Mouse (Mus musculus) gastrocnemius, adult 8-10 months (tissue): ENCODE measurements around the gene Zc2hc1b. TPM values are rescaled to one million over a fixed set of nuclear protein-coding genes. Genes with fewer than 3 reads are reported as not detected.
A peak's percentile ranks its signal among the peaks of the same experiment; 100 is the strongest.
"Not testable (repeated sequence)": the region's sequence is repeated elsewhere in the genome, so short reads cannot be mapped to it uniquely, and the experiment has no call there.

Source experiments
- DNase-seq, 2 experiments: peaks; one replicate each; pipeline ENCODE4 v3.0.0; 2022; ENCODE audit warnings: low spot score in 2 of 2
- total RNA-seq, 4 experiments: library from RNA; stranded (reverse); gene quantifications; 2 replicates each; pipeline ENCODE4 v1.2.4; 2022

Gene Zc2hc1b
- total RNA-seq: not detected

- DNase-seq: no peak
Observed at GRCm38 (mm10) chr10:13177973-13178624, at the start of gene Zc2hc1b. Gene Zc2hc1b, minus strand, starts transcription at chr10:13178023.

DNA sequence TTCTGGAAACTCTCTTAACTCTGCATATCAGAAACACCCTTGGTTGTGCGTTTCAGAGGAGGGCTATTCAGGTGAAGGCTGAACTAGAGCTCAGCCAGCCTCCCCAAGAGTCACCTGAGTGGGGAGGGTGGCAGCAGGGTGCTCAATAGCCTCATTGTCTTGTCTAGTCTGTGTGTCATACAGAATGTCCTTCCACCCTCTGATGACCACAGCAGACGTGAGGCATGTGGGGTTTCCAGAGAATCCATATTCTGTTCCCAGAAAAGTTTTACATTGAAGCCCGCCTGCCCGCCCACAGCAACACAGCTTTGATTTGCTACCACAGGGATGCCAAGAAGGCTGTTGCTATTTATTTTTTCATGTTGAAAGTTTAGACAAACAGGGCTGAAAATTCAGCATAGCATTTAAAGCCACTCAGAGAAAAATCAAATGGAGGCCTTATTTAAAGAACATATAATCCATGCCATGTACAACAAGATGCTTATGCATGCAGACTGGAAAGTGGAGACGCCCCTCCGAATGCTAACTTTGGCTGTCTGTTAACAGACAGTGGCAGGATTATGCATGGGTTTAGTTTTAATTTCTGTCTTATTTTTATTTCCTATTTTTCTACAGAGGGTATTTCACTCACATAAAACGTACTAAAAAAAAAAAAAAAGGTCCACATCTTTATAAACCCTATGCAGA is 47.7 kb upstream of the Zc2hc1b start:
- no peak for DNase-seq

GRCm38 (mm10) chr10:13222135-13222534 is 44.3 kb upstream of the Zc2hc1b start:
- no peak for DNase-seq

DNA sequence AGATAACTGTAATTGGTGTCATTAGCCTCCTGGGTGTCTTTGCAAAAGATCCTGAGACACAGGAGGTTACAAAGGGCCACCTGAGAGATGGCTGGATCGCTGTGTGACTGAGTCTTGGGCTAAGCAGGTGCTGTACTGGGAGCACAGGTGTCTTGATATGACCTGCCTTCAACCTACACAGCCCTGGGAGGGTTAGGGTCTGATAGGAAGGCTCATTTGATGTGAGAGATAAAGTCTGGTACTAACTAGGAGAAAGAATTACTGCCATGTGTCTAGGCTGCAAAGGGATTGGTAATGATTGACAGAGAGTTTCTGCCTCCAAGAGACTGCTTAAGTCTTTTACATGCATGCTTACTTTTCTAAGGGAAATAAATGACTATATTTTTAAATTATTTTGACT is 42.2 kb upstream of the Zc2hc1b start:
- no peak for DNase-seq

DNA sequence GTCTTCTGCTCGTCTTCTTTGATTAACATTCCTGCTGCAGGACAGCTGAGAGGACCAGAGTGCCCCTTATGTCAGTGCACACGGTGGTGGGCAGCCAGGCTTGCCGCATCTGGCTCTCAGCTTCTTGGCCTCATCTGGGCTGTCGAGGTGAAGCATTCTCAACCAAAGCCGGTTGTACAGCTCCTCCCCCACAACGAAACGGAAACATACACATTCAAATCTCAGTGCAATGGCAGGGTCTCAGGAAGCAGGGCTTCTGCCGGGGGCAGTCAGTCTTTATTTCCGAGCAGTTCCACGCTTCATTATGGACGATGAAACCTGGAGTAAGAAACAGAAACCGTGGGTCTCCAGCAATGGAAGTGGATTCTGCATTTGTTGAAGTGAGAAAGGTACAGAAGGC is 36.1 kb upstream of the Zc2hc1b start:
- no peak for DNase-seq

- no peak for DNase-seq
Observed at GRCm38 (mm10) chr10:13212829-13213228, 35.0 kb upstream of the Zc2hc1b start.

- no peak for DNase-seq
Observed at GRCm38 (mm10) chr10:13212326-13212725, 34.5 kb upstream of the Zc2hc1b start.

GRCm38 (mm10) chr10:13209930-13210637 is 32.3 kb upstream of the Zc2hc1b start:
- no peak for DNase-seq

DNA sequence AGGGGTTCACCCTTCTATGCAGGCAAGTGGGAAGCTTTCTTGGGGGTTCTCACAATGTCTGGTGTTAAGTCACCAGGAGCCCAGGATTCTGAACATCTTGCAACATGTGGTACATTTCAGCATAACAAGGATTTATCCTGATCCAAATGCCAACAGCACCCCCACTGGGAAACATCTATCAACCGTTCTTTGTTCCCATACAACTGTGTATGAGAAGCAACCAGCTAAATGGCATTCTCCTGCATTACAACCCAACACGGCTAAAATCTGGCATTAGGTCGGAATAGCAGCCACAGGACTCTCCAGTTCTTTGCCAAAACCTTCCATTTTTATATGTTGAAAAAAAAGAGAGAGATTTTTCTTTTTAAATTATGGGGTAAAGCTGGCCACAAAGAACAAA is 31.7 kb upstream of the Zc2hc1b start:
- no peak for DNase-seq

DNA sequence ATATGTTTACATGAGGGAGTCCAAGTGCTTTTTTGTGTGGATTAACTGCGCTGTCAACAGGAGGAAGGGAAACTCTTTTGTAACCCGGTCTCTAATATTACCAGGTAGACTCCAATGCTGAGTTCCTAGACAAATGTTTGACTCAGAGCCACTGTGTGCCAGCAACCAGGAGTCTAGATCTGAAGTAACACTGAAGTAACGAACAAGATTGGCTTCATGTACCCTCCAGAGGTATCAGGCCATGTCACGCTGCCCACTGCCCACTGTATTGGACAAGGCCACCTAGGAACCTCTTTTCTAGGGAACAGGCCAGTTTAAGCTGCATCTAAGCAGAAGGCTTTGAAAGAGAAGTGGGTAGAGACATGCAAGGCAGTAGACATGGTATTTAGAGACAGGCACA is 31.2 kb upstream of the Zc2hc1b start:
- no peak for DNase-seq

DNA sequence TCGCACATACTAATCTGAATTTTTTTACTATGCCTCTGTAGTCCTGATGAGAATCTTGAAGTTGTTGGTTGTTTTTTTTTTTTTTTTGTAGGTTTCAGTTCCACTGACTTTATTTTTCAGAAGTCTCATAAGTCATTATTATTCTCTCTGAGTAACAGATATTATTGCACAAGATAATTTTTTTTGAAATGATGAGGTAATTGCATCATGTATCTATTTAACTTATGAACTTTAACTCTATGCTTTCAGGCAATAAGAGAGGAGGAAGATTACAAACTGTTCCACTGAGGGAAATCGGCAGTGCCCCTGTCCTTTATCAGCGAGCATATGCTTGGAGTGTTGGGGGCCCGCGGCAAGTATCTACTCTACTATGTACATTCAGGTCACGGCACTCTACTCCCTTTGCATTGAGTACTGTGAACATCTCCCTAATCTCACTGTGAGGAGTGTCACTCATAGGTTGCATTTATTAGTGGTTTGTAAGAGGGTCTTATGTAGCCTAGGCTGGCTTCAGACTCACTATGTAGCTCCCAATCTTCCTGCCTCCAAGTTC is 24.0 kb upstream of the Zc2hc1b start:
- DNase-seq: no peak

DNA sequence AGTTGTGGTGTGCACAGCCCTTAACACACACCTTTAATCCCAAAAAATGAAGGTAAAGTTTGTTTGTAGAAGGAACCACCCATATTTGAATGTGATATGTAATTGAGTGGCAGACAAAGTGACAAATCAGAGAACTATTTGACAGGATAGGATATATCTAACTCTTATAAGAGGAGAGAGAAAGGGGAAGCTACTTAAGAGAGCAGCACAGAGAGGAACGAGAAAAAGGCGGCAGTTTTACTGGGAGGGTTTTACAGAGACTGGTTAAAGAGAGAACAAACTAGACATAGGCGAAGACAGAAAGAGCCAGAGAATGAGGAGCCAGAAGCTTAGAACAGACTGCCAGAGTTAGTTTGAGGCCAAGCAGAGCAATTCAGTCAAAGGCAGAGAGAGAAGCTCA is 23.0 kb upstream of the Zc2hc1b start:
- no peak for DNase-seq

DNA sequence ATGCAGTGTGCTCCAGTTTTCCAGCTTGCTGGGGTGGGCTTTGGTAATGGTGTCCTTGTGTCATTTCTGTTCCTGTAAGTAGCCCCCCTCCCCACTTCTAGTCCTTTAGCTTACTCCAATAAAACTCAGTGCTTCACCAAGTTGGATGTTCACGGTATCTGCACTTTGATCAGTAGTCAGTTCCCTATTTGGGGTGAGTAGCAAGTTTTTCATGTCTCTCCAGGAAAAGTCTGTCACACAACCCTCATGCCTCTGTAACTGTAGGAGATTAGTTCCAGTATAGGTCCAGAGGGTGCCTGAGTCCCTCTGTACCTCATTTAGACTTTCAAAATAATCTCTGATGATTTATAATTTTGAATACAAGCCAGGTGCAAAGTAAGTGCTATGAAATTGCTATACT is 21.4 kb upstream of the Zc2hc1b start:
- DNase-seq: no peak

- no peak for DNase-seq
Observed at GRCm38 (mm10) chr10:13196872-13197507, 19.2 kb upstream of the Zc2hc1b start.

DNA sequence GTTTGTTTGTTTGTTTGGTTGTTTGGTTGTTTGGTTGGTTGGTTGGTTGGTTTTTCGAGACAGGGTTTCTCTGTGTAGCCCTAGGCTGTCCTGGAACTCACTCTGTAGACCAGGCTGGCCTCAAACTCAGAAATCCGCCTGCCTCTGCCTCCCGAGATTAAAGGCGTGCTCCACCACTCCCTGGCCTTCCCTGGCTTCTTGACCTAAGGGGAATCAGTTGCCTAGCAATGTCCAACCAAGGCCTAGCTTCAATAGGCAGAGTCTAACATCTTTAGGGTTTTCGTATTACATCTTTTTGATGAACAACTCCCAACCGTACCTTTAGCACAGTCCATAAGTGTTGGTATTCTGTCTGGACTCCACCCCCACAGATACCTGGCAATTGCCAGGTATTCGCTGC is 15.7 kb upstream of the Zc2hc1b start:
- not testable (repeated sequence) for DNase-seq

DNA sequence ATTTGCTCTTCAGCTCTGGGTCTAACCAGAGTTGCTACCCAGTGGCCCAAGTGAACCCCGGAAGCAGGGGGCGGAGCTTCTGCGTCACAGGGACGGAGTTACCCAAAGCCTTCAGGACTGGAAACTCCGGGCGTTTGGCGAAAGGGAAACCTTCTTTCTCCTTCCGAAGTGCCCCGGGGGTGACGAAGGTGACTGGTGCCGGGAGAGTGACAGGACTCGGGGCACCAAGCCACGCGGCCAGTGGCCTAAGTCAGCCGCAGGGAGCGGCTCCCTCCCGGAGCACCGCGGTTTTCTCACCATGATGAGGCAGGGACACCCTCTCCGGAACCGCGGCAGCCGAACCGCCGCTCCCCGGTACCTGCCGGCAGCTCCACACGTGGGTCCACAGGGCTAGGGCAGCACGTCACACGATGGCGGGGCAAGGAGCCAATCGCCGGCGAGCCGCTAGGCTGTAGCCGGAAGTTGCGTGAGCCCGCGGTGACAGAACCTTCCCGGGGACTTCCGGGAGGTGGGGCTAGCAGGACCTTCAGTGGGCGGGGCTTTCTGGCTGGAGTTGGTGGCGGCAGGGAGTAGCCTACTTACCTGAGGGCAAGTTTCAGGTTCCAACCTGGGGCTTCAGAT is 15.0 kb upstream of the Zc2hc1b start, which contains the start of gene Ltv1:
Gene Ltv1, minus strand, starts transcription at position 438 of the 621 bp plus-strand sequence.
- peak; percentile 91 to 94 for DNase-seq

- DNase-seq: no peak
Observed at GRCm38 (mm10) chr10:13189881-13190280, 12.1 kb upstream of the Zc2hc1b start.

DNA sequence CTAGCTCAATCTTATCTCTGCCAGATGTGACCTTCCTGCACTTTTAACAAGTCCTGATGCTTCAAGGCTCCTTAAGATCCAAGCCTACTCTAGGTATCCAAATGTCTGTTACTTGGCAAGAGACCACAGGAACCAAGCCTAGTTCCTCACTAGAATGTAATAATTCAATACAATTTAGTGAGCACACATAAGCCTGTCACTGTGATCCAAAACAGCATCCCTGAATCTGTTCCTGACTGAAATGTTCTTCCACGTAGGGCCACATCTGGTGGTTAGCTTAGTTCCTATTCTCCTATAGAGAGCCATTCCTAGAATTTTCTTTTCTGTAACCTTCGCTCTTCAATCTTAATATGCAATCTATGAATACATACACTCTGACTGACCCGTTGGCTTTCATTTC is 8.9 kb upstream of the Zc2hc1b start:
- DNase-seq: no peak

DNA sequence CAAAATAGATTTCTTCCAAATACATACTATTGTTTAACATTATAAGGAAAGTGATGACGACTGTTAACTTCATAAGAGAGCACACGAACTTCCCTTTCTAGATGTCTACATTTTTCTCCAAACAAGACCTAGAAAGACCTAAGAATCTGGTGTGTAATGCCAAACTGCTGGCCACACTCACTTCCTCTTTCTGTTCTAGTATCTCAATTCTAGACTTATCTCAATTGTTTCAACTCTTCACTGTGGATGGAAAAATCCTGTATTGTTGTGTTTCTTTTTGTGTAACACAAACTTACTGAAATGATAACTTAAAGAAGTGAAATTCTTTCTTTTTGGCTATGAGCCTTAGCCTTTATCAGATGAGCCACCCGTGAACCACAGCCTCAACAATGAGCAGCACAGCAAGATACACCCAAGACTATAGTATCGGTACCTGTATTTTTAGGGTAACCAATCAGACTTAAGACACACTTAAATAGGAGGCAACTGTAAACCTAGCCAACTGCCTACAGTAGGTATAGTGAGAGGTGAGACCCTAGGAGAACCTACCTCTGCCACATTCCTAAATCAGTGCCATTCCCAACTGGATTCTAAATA is 6.4 kb upstream of the Zc2hc1b start:
- DNase-seq: no peak

DNA sequence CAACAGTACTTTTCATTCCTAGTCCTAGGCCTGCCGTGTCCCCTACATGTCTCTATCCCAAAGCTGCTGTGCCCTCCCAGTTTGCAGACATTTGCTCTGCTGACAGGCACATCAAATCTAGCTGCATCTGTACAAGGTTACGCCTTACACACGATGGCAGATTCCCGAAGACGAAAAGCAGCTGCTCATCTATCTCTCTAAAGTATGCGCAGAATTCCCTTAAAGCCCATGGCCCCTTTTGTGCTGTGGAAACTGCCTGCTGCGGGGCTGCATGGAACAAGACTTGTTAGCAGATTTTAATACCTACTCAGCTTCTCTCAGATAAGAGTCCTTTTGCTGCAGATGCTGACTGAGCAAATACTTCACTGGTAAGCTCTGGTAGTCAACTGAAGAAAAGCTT is 2.4 kb upstream of the Zc2hc1b start:
- no peak for DNase-seq

DNA sequence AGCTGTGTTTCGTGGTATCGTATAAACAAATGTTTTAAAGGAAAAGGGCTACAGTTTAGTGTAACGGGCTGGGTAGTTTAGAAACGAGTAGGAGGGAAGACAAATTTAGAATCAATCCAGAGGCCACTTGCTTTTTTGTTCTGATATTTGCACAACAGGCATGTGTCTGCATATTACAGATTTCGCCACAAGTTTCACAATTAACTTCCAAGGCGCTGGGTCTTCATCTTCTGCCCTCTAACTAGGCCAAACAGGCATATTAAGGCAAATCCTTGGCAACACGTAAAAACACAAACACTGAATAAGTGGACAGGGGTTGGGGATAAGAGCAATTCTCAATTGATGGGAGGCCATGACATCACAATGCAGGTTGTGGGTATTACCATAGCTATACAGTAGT is 2.0 kb downstream of the Zc2hc1b start:
- no peak for DNase-seq
